Mouse (Mus musculus) intestine, postnatal 0 days (tissue): ENCODE measurements at regions not wholly inside any gene's neighbourhood (a gene's known extent, or its start where the extent isn't known, plus 50 kb on each side); places are given as distances from the start of the nearest gene placed in this dataset.
A peak's percentile ranks its signal among the peaks of the same experiment; 100 is the strongest.

ENCODE experiments used
- ATAC-seq: fragments of 200-750 bp; cut with Nextera tagmentation; 2 replicates; pipeline ENCODE4 v1.8.0; 2017; ENCODE audit warnings: mild to moderate bottlenecking, moderate TSS enrichment, moderate library complexity
- H3K27ac ChIP-seq: fragments of 300-500 bp; sonication (generic); 2 replicates; pipeline ENCODE4 v1.5.1; 2014; ENCODE audit warnings: mild to moderate bottlenecking, low read depth, low read length, moderate library complexity
- H3K27me3 ChIP-seq: fragments of 300-500 bp; sonication (generic); replicated peaks from 2 replicates; pipeline ENCODE4 v1.6.1; 2014; ENCODE audit warnings: low read length, mixed read lengths; ENCODE audit not compliant: control insufficient read depth, insufficient read depth
- H3K36me3 ChIP-seq: fragments of 300-500 bp; sonication (generic); 2 replicates; pipeline ENCODE4 v1.6.1; 2014; ENCODE audit warnings: mild to moderate bottlenecking, moderate library complexity; ENCODE audit not compliant: control insufficient read depth, insufficient read depth
- H3K4me1 ChIP-seq: fragments of 300-500 bp; sonication (generic); replicated peaks from 2 replicates; pipeline ENCODE4 v1.6.1; 2014; ENCODE audit warnings: antibody characterized with exemption, low read length, mixed read lengths; ENCODE audit not compliant: control insufficient read depth, insufficient read depth
- H3K4me2 ChIP-seq: fragments of 300-500 bp; sonication (generic); replicated peaks from 2 replicates; pipeline ENCODE4 v1.6.1; 2014; ENCODE audit warnings: low read depth, mild to moderate bottlenecking, moderate library complexity
- H3K4me3 ChIP-seq: fragments of 300-500 bp; sonication (generic); 2 replicates; pipeline ENCODE4 v1.5.1; 2014; ENCODE audit warnings: low read depth, low read length
- H3K9ac ChIP-seq: fragments of 300-500 bp; sonication (generic); 2 replicates; pipeline ENCODE4 v1.6.1; 2014; ENCODE audit warnings: mild to moderate bottlenecking, low read depth, low read length
- H3K9me3 ChIP-seq: fragments of 300-500 bp; sonication (generic); 2 replicates; pipeline ENCODE4 v1.6.1; 2016; ENCODE audit warnings: mixed run types; ENCODE audit not compliant: control insufficient read depth
- CTCF ChIP-seq: sonication (generic); IDR thresholded peaks from 2 replicates; pipeline ENCODE4 v1.5.1; 2016; ENCODE audit warnings: low read depth, mild to moderate bottlenecking, control low read depth, antibody characterized with exemption, moderate library complexity
- WGBS: fragments of 180-500 bp; shearing (Covaris S2); extraction: QIAGEN DNeasy Blood & Tissue Kit; methylation state at CpG from one replicate; pipeline ENCODE4 v1.1.7; 2014; 5-methylcytosine and 5-hydroxymethylcytosine counted together

DNA sequence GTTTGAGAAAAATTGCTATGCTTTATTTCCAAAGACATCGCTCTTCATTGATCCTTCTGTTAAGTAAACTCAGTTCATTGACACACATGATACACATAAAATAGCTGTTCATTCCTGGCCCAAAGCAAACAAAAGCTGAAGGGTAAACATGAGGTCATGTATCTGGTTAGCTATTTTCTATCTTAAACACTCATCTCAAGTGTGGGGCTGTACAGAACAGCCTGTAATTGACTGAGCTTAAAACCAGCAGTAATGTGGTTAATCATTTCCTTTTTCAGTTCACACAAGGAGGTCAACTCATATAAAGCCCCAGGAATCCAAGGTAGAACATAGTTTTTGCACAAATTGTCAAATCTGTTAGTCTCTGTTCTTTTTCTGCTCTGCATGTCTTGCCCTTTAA lies 94.5 kb downstream of the Cldn17 start:
- no peaks in the 10 kb centered on the region for H3K36me3 ChIP-seq
- H3K27me3 ChIP-seq: no peaks in the 10 kb centered on the region
- no peaks in the 10 kb centered on the region for H3K4me1 ChIP-seq
- TF ChIP-seq CTCF: no peak
- no peak overlapping the region for H3K27ac ChIP-seq
- H3K9ac ChIP-seq: no peak overlapping the region
- peak; percentile 65 for ATAC-seq
- H3K4me2 ChIP-seq: no peak overlapping the region
- no peak overlapping the region for H3K4me3 ChIP-seq
- WGBS: 51% methylated on average over 1 of the region's 1 CpGs
- no peaks in the 10 kb centered on the region for H3K9me3 ChIP-seq

DNA sequence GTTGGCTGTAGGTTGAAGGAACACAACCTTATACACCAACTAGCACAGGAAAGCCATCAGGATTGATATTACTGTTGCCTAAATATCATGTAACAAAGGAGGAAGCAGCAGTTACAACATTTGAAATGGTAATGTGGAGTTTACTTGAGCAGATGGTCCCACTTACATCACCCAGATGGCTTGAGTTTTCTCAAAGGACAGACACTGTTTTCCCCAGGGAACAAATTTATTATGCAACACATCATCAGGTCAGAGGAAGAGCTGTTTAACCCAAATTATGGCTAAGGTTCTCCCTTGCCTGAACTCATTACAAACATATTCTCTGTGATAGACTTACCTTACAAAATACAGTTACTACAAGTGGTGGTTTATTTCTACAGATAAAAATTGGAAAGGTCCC lies 98.6 kb downstream of the Cldn17 start:
- Histone ChIP-seq H3K4me1 (no peaks in the 10 kb centered on the region), H3K36me3 (no peaks in the 10 kb centered on the region), H3K4me2 (no peak overlapping the region), H3K27me3 (no peaks in the 10 kb centered on the region), H3K9me3 (no peaks in the 10 kb centered on the region), H3K27ac (no peak overlapping the region), H3K4me3 (no peak overlapping the region), H3K9ac (no peak overlapping the region)
- no peak for TF ChIP-seq CTCF
- no peak for ATAC-seq

DNA sequence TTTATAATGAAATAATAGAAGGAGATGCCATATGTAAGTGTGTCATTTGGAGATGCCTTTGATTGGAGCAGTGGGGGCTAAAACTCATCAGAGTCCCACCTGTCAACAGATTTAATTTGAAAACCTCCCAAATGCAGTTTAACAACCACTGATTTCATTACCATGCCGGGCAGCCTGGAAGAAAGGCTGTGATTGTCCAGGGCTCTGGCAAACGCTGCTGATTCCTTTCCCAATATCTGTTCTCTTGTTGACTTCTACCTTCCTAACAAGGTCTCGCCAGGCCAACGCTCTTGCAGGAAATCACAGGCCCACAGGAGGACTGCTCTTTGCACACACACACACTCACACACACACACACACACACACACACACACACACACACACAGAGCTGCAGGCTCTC lies 102.4 kb downstream of the Cldn17 start:
- no peaks in the 10 kb centered on the region for H3K4me1 ChIP-seq
- H3K27me3 ChIP-seq: no peaks in the 10 kb centered on the region
- no peak overlapping the region for H3K27ac ChIP-seq
- H3K36me3 ChIP-seq: no peaks in the 10 kb centered on the region
- no peak overlapping the region for H3K9ac ChIP-seq
- no peak for ATAC-seq
- 84% methylated on average over 4 of the region's 4 CpGs for WGBS
- TF ChIP-seq CTCF: no peak
- H3K4me3 ChIP-seq: no peak overlapping the region
- no peaks in the 10 kb centered on the region for H3K9me3 ChIP-seq
- no peak overlapping the region for H3K4me2 ChIP-seq

DNA sequence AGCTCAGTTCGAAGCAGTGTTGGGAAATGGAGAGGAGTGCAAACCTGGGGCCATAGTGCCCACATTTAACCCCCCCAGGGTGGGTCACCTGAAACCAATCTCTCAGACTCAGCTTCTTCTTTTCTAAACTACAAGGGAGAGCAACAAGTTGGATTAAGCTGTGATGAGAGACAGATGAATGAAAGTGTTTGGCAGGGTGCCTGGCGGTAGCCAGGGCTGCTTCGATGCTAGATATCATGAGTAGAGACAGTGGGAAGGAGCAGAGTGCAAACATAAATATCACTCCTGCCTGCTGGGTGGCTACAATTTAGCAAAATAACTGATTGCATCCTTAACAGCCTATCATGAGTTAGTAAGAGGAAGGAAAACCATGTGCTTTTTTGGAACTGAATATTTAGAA lies 106.9 kb downstream of the Cldn17 start:
- Histone ChIP-seq H3K27me3 (no peaks in the 10 kb centered on the region), H3K4me1 (no peaks in the 10 kb centered on the region), H3K27ac (no peak overlapping the region), H3K4me2 (no peak overlapping the region), H3K36me3 (no peaks in the 10 kb centered on the region), H3K4me3 (no peak overlapping the region), H3K9me3 (no peaks in the 10 kb centered on the region), H3K9ac (no peak overlapping the region)
- no peak for ATAC-seq
- WGBS: 72% methylated on average over 3 of the region's 3 CpGs
- no peak for TF ChIP-seq CTCF

DNA sequence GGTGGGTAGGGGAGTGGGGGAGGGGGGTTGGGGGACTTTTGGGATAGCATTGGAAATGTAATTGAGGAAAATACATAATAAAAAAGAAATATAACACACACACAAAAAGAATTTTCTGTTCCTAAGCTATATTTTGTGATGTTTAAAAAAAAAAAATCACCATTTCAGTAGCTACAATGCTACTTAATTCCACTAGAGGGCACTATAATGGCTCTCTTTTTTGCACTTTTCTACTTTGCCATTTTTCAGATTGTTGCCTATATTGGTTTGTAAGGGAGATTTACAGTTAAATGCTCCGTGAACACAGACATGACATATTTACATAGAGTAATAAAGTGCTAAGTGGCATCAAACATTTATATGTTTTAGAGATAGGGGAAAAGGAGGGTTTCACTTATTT lies 102.7 kb upstream of the Grik1 start:
- Histone ChIP-seq H3K36me3 (no peaks in the 10 kb centered on the region), H3K4me1 (no peaks in the 10 kb centered on the region), H3K27ac (no peak overlapping the region), H3K9ac (no peak overlapping the region), H3K27me3 (no peaks in the 10 kb centered on the region), H3K9me3 (no peaks in the 10 kb centered on the region), H3K4me3 (no peak overlapping the region), H3K4me2 (no peak overlapping the region)
- peak; percentile 66 for TF ChIP-seq CTCF
- WGBS: 33% methylated on average over 1 of the region's 1 CpGs
- no peak for ATAC-seq

DNA sequence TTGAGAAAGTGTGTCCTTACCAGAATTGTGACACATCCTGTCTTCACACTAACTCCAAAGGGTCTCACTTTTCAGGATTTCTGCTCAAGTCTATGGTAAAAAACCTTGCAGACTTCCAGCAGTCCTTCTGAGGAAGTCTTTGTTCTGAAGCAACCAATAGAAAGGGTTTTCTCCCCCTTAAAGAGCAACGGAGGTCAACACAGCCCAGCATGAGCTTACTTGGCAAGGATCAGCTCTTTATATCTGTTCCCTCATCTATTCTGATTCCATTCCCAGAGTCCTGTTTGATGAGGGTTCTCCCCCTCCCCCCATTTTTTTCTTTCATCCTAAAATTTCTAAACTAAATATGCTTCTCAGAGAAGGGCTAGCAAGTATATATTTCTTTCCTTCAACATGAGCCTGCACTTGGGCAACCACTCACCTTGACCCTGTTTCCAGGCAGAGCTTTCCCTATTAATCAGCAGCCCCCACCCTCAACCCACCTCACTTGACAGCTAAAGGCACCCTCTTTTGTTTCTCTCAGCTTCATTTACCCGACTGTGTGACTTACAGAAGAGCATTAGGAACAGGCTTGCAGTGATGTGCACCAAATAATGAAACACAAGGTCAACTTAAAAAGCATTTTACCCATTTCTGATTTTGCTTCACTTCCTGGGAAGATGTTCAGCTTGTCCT lies 91.7 kb upstream of the Grik1 start:
- H3K4me3 ChIP-seq: no peak overlapping the region
- no peaks in the 10 kb centered on the region for H3K4me1 ChIP-seq
- no peak overlapping the region for H3K27ac ChIP-seq
- no peak for TF ChIP-seq CTCF
- no peak for ATAC-seq
- H3K9ac ChIP-seq: no peak overlapping the region
- WGBS: 34% methylated on average over 2 of the region's 2 CpGs
- H3K27me3 ChIP-seq: no peaks in the 10 kb centered on the region
- H3K9me3 ChIP-seq: no peaks in the 10 kb centered on the region
- no peak overlapping the region for H3K4me2 ChIP-seq
- H3K36me3 ChIP-seq: no peaks in the 10 kb centered on the region

DNA sequence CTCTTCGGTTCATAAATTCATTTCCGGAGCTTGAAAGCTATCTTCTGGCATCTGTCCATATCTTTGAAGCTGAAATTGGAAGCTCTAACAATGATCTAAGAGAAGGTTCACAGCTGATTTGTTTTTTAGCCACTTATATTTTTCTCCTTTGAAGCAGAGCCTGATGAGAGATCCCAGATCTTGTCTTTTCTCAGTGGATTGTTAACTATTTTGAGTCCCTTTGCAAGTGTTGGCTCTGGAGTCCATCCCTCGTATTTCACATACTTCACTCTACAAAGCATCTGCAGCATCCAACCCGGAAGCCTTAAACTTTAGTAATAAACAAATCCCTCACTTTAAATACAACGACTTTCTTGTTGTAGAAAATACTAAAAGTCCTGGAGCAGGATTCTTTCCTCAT lies 85.6 kb upstream of the Grik1 start:
- no peak overlapping the region for H3K9ac ChIP-seq
- no peaks in the 10 kb centered on the region for H3K4me1 ChIP-seq
- H3K4me2 ChIP-seq: no peak overlapping the region
- no peak overlapping the region for H3K4me3 ChIP-seq
- no peaks in the 10 kb centered on the region for H3K36me3 ChIP-seq
- no peak overlapping the region for H3K27ac ChIP-seq
- ATAC-seq: no peak
- TF ChIP-seq CTCF: no peak
- 53% methylated on average over 5 of the region's 5 CpGs for WGBS
- no peaks in the 10 kb centered on the region for H3K27me3 ChIP-seq
- H3K9me3 ChIP-seq: no peaks in the 10 kb centered on the region
